Mouse (Mus musculus) large intestine, adult 2 months (tissue): ENCODE results near the gene Exosc6. TPM values are rescaled to one million over a fixed set of nuclear protein-coding genes. Genes with fewer than 3 reads are reported as not detected.
A peak's percentile ranks its signal among the peaks of the same experiment; 100 is the strongest.
"Not testable (repeated sequence)": the region's sequence is repeated elsewhere in the genome, so short reads cannot be mapped to it uniquely, and the experiment has no call there.

Source experiments
- DNase-seq: peaks from one replicate; pipeline ENCODE4 v3.0.0-alpha.2; 2012; ENCODE audit warnings: low read depth, low spot score
- WGBS: fragments of 180-500 bp; shearing (Covaris S2); methylation state at CpG from one replicate; pipeline ENCODE4 v1.1.7; 2018; 5-methylcytosine and 5-hydroxymethylcytosine counted together
- polyA plus RNA-seq: library from polyadenylated mRNA; depleted of rRNA; stranded (reverse); fragments of >200 nt; gene quantifications from 2 replicates; pipeline ENCODE4 v1.2.3, GENCODE M21; 2012; rRNA removed

Gene Exosc6
- 0.10 TPM in 1 of 2 replicates, not detected in the other for polyA plus RNA-seq

GRCm38 (mm10) chr8:111056158-111056663 lies at the start of gene Exosc6:
Gene Exosc6, plus strand, starts transcription at chr8:111056339.
- DNase-seq: peak; percentile 87
- WGBS: under 1% methylated on average over 68 of the region's 68 CpGs

GRCm38 (mm10) chr8:111010230-111010991 lies 45.7 kb upstream of the Exosc6 start:
- 97% methylated on average over 9 of the region's 10 CpGs for WGBS
- DNase-seq: not testable (repeated sequence)

DNA sequence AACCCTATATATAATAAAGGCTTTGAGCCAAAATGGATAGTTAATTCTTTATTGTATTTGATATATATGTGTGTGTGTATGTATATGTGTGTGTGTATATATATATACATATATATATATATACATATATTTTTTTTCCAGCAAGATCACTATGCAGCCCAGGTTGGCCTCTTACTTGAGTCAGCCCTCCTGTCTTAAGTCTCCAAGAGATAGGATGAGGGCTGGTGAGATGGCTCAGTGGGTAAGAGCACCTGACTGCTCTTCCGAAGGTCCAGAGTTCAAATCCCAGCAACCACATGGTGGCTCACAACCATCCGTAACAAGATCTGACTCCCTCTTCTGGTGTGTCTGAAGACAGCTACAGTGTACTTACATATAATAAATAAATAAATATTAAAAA lies 29.5 kb upstream of the Exosc6 start:
- 81% methylated on average over 2 of the region's 2 CpGs for WGBS
- not testable (repeated sequence) for DNase-seq

DNA sequence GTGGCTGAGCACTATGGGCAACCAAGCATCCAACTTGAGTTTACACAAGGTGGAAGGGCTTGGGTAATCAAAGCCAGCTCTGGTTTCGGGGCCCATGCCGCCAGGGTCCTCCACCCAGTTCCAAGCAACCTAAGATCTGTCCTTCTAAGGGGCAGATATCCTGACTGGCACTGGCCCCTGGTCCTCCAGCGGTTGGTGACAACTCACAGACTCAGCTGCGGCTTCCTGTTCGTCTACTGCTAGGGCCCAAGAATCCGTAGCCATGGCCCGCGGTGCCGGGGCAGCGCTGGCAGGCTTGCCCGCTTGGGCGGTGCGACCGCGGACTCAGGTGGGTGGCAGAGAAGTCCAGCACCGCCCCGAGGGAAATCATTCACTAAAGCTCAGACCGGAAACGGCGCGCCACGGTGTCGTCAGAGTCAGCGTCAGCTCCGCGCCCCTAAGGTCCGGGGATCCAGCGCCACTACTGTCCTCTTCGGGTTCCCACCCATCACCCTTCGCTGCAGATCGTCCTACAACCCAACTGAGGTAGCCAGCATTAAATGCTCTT lies 28.7 kb upstream of the Exosc6 start:
- DNase-seq: peak; percentile 75
- WGBS: under 1% methylated on average over 31 of the region's 31 CpGs

- no peak for DNase-seq
- WGBS: 37% methylated on average over 4 of the region's 4 CpGs
These were observed 26.6 kb upstream of the Exosc6 start for GRCm38 (mm10) chr8:111029589-111029988.

- DNase-seq: no peak
- WGBS: 70% methylated on average over 6 of the region's 6 CpGs
These were observed 26.1 kb upstream of the Exosc6 start for GRCm38 (mm10) chr8:111030045-111030444.

DNA sequence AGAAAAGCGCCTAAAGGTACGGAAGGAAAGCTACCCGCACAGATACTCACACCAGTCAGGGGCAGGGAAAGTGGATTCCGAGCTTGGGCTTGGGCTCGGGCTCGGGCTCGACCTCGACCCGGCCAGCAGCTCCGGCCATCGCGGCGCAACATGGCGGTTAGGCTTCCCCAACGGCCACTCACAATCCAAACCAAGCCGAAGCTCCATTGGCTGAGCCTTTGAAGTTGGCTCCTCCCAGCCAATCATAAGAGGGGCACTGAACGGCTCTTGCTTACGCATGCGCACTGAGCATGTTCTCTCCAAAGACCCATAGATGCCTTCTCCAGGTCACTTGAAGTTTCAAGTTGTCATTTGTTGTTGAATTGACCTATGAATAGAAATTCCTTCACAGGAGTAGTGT lies 24.6 kb upstream of the Exosc6 start, which contains the start of gene Ddx19b:
Gene Ddx19b (minus strand): TSS at position 180 of the 400 bp plus-strand sequence.
- 97% methylated on average over 19 of the region's 19 CpGs for WGBS

DNA sequence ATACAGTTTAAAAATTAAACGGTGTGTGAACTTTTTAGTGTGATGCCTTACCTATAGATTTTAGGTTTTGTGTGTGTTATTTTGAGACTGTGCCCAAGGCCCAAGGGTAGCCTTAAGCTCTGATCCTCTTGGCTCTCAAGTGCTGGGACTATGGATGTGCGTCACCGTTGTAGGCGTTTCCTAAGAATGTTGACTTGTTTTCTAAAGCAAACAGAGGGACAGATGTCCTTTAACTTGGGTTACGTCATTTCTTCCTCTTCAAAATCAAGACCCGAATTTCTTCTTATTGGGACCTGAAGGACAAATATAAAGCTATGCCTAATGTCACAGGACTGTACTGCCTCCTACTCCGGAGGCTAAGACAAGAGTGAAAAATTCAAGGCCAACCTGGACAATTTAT lies 23.2 kb upstream of the Exosc6 start, which contains the start of gene Aars:
Gene Aars (plus strand): TSS at position 229 of the 400 bp plus-strand sequence.
- WGBS: 90% methylated on average over 7 of the region's 7 CpGs
- no peak for DNase-seq

More for the DNA sequence above, 24.6 kb upstream of the Exosc6 start, which contains the start of gene Ddx19b:
- no peak for DNase-seq

- peak; percentile 100 for DNase-seq
These were observed 22.5 kb upstream of the Exosc6 start for GRCm38 (mm10) chr8:111033482-111034215.

GRCm38 (mm10) chr8:111034276-111034675 lies 21.9 kb upstream of the Exosc6 start:
- DNase-seq: no peak
- WGBS: 13% methylated on average over 12 of the region's 12 CpGs

More at GRCm38 (mm10) chr8:111033482-111034215, 22.5 kb upstream of the Exosc6 start:
- 7% methylated on average over 37 of the region's 37 CpGs for WGBS

DNA sequence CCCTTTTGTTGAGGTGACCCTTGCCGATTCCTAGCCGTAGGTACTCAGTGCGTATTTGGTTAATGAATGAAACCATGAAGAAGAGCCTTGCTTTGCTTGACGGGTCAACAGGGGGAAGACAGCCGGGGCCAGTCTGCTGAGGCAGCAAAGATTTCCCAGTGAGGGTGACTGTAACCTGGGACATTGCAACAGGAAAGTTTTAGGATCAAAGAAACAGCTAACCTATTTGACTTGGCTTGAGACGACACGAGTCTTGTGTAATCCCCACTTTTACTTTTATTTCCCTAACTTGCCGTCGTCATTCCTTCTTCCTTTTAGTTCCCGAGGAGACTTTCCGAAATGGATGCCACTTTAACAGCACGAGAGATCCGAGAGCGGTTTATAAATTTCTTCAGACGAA lies 19.5 kb upstream of the Exosc6 start:
- WGBS: 92% methylated on average over 15 of the region's 15 CpGs
- DNase-seq: no peak

- no peak for DNase-seq
- WGBS: 96% methylated on average over 19 of the region's 19 CpGs
These were observed 13.6 kb upstream of the Exosc6 start for GRCm38 (mm10) chr8:111042546-111042945.

DNA sequence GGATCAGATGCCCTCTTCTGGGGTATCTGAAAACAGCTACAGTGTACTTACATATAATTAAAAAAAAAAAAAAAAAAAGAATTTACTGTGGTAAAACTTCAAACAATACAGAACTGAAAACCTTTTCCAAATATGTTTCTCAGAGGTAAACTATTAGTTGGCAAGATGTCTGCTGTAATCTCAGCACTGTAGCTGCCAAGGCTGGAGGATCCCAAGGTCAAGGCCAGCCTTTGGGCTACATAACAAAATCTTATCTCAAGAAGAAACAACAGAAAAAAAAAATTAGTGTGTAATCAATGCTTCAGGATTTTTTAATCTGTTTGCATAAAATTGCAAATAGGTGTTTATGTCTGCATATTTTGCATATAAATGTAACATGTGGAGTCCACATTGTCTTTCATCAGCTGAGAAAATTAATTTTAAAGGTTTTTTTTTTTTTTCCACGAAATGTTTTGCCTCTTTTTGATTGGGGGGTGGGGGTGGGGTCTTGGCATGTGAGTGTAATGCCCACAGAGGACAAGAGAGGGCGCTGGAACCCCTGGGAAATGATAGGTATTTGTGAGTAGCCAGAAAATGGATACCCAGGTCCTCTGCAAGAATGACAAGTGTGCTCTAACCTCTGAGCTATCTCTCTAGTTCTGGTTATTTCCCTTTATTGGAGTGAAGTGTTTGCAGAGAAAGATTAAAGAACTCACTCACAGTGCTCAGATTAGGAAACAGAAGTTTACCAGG lies 12.0 kb upstream of the Exosc6 start:
- 43% methylated on average over 2 of the region's 2 CpGs for WGBS

DNA sequence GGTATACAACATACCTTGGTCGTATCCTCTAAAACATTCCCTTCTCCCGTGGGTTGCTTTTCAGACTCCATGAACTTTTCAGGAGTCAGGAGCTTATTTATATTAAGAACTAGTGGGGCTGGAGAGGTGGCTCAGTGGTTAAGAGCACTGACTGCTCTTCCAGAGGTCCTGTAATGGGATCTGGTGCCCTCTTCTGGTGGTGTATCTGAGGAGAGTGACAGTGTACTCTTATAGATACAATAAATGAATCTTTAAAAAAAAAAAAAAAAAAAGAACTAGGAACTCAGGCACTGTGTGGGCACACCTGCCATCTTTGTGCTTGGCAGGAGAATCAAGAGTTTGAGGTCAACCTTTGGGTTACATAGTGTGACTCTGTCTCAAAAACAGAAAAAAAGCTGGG lies 7.4 kb upstream of the Exosc6 start:
- DNase-seq: no peak
- 95% methylated on average over 2 of the region's 2 CpGs for WGBS

More for the DNA sequence above, 12.0 kb upstream of the Exosc6 start:
- DNase-seq: no peak

- 96% methylated on average over 7 of the region's 7 CpGs for WGBS
- no peak for DNase-seq
These were observed 7.0 kb upstream of the Exosc6 start for GRCm38 (mm10) chr8:111049106-111049505.

DNA sequence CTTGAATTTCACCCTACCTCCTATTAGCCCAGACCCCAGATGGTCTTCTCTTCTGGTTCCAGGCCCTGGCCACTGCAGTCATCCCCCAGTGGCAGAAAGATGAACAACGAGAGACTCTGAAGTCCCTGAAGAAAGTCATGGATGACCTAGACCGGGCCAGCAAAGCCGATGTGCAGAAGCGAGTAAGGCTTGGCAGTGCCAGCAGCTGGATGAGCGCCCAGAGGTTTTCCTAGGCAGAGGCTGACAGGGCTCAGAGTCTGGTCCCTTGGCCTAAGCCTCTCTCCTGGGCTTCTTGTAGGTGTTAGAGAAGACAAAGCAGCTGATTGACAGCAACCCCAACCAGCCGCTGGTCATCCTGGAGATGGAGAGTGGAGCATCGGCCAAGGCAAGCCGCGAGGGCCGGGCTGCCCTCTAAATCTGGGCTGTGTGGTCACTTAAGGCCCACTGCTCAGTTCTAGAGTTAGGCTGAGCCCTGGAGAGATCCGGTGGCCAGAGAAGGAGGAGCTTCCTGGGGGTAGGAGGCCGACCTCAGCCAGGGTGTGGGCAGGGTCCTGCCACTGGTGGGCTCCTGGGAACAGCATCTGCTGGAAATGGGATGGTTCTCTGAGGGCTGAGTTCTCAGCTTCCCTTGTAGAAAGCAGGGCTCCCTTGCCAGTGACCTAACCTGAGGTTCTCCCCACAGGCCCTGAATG lies 2.2 kb upstream of the Exosc6 start:
- 89% methylated on average over 12 of the region's 12 CpGs for WGBS
- no peak for DNase-seq

DNA sequence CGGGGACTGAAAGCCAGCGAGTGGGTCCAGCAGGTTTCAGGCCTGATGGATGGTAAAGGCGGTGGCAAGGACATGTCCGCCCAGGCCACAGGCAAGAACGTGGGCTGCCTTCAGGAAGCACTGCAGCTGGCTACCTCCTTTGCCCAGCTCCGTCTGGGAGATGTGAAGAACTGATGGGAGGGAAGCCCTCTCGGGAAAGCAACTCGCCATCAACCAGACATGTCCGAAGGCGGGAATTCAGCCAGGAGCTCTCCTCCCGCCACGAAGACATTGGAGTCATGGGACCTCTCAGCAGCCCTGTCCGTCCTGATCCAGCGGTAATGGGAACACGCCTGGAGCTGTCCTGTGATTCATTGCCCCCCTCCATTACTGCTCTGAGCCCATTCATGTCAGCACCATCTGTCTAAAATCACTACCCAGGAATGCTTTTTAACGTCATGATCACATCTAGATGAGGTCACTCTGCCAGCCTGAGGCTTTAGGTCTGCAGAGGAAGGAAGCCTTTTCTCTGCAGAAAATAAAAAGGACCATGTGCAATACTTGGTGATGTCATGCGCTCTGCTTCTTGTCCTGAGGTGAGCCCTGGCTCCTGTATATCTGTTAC lies 1.0 kb upstream of the Exosc6 start:
- WGBS: 89% methylated on average over 17 of the region's 17 CpGs
- DNase-seq: no peak

- DNase-seq: no peak
- 67% methylated on average over 2 of the region's 2 CpGs for WGBS
These were observed 478 bp upstream of the Exosc6 start for GRCm38 (mm10) chr8:111055661-111056060.
